Mouse (Mus musculus): Measurements from ENCODE around the gene Gm45062.

Gm45062 gene

GRCm38 (mm10) chr6:8259004-8259666, at the start of gene Gm45062, which contains the start of the genes Rpa3 and Umad1:
TSS of gene Gm45062 (plus strand) at chr6:8259450.
TSS of gene Rpa3 (minus strand) at chr6:8259173.
TSS of gene Umad1 (plus strand) at chr6:8259288.
- DNase-seq: peak; percentile 97

- no peak for DNase-seq
Measured at GRCm38 (mm10) chr6:8209866-8210186, 49.4 kb upstream of the Gm45062 start.

GRCm38 (mm10) chr6:8210661-8211060, 48.6 kb upstream of the Gm45062 start:
- peak; percentile 17 for DNase-seq

- DNase-seq: no peak
Measured at GRCm38 (mm10) chr6:8227035-8227434, 32.2 kb upstream of the Gm45062 start.

GRCm38 (mm10) chr6:8228596-8228995, 30.7 kb upstream of the Gm45062 start:
- no peak for DNase-seq

GRCm38 (mm10) chr6:8258316-8258715, 934 bp upstream of the Gm45062 start:
- DNase-seq: no peak

GRCm38 (mm10) chr6:8259667-8260044, 406 bp downstream of the Gm45062 start:
- DNase-seq: no peak

- DNase-seq: no peak
Measured at GRCm38 (mm10) chr6:8271047-8271446, 11.8 kb downstream of the Gm45062 start.

- DNase-seq: peak; percentile 65
Measured at GRCm38 (mm10) chr6:8274387-8275054, 15.3 kb downstream of the Gm45062 start.

GRCm38 (mm10) chr6:8275098-8275497, 15.8 kb downstream of the Gm45062 start:
- DNase-seq: peak; percentile 38

GRCm38 (mm10) chr6:8276431-8276830, 17.2 kb downstream of the Gm45062 start:
- no peak for DNase-seq

GRCm38 (mm10) chr6:8278426-8279002, 19.3 kb downstream of the Gm45062 start:
- DNase-seq: peak; percentile 50

GRCm38 (mm10) chr6:8283255-8283654, 24.0 kb downstream of the Gm45062 start:
- no peak for DNase-seq

- no peak for DNase-seq
Measured at GRCm38 (mm10) chr6:8285401-8285960, 26.2 kb downstream of the Gm45062 start.

- no peak for DNase-seq
Measured at GRCm38 (mm10) chr6:8286146-8286545, 26.9 kb downstream of the Gm45062 start.

GRCm38 (mm10) chr6:8288755-8289580, 29.7 kb downstream of the Gm45062 start:
- no peak for DNase-seq

GRCm38 (mm10) chr6:8294048-8294784, 35.0 kb downstream of the Gm45062 start:
- DNase-seq: no peak

GRCm38 (mm10) chr6:8299066-8299863, 40.0 kb downstream of the Gm45062 start:
- DNase-seq: no peak

- DNase-seq: no peak
Measured at GRCm38 (mm10) chr6:8307878-8308775, 48.9 kb downstream of the Gm45062 start.

- DNase-seq: no peak
Measured at GRCm38 (mm10) chr6:8312554-8312953, 53.3 kb downstream of the Gm45062 start.
